Mouse (Mus musculus): ENCODE data around the gene Kcnv2.

The Kcnv2 gene

DNA sequence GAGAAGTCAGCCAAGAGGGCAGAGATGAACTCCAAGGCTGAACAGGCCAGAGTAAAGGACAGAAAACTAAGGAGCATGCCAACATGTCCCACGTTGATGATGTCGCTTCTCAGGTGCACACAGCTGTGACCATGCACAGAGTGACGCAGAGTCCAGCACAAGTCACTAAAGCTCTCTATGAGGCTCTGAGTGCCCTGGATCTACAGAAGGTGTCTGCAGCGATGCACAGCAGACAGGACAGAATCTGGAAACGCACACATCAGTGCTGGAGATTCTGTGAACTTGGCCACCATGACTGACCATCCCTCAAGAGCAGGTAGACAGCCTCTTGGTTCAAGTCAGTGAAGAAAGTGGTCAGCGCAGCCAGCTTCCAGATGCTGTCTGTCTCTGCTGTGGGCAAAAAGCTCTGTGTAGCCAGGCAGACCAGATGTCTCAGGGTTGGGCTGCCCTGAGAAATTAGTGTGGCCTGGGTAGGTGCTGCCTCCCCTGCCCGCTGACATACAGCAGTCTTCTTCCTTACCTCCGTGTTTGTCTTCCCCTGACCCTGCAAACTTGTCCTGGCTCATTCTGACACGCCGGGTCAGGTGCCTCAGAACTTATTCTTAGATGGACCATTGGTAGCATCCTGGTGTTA lies 43.8 kb downstream of the Kcnv2 start:
- no peak for DNase-seq

GRCm38 (mm10) chr19:27369461-27370135 lies 47.2 kb downstream of the Kcnv2 start:
- no peak for DNase-seq

DNA sequence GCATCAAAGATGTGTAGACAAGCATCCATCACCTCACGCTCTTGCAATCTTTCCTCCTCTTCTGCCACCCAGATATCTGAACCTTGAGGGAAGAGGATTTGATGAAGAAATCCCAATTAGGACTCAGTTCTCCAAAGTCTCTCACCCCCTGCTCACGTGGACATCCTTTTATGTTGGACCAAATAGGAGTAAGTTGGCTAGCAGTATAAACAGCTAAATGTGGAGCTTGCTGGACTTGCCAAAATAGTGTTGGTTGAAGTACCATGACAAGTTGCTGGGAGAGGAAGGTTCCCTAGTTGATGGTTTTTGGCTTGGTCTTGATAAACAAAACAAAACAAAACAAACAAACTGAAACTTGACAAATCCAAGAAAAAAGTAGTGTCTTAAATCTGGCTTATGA lies 47.8 kb downstream of the Kcnv2 start:
- no peak for DNase-seq

GRCm38 (mm10) chr19:27370784-27371183 lies 48.4 kb downstream of the Kcnv2 start:
- no peak for DNase-seq

- no peak for DNase-seq
Observed at GRCm38 (mm10) chr19:27379712-27380401, 57.5 kb downstream of the Kcnv2 start.

- DNase-seq, result no peak
Observed at GRCm38 (mm10) chr19:27382131-27382530, 59.7 kb downstream of the Kcnv2 start.

DNA sequence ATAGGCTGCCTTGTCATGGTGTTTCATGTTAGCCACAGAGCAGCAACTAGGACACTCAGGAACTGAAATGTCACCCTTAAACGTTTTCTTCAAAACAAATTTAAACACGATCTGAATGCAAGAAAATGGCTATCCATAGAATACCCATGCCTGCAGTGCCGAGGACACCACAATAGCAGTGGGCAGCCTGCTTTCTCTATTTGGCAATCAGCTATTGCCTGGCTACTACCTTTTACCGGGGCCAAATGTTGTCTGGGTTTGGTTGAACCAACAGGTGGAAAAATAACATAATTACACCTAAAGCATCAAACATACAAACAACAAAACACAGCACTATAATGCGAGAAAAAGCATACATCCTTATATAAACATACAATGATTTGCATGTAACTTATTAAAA lies 60.9 kb downstream of the Kcnv2 start:
- DNase-seq, result no peak

DNA sequence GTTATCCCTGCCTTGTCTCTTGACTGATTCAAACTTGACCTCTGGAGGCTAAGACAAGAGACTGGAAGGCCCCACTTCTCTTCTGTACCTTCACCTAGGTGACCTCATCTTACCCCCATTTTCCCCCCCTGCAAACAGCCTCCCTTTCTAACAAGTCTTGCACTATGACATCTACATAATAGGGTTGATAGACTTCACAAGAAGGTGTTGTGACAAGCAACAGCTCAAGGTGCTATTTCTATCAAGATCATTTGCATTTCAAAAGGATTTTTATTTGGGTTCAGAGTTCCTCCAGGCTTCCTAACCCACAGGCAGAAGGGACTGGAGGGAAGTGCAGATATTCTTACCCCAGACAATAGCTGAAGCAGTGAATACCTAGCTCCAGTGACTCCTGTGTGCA lies 62.9 kb downstream of the Kcnv2 start:
- DNase-seq, result no peak
